Mouse (Mus musculus) embryo, embryonic 10.5 days (tissue): ENCODE results near the gene Taldo1.
A peak's percentile ranks its signal among the peaks of the same experiment; 100 is the strongest.
"Not testable (repeated sequence)": the region's sequence is repeated elsewhere in the genome, so short reads cannot be mapped to it uniquely, and the experiment has no call there.

Experiments
- DNase-seq: peaks from one replicate; pipeline ENCODE4 v3.0.0-alpha.2; 2015; ENCODE audit warnings: low spot score

Gene Taldo1

DNA sequence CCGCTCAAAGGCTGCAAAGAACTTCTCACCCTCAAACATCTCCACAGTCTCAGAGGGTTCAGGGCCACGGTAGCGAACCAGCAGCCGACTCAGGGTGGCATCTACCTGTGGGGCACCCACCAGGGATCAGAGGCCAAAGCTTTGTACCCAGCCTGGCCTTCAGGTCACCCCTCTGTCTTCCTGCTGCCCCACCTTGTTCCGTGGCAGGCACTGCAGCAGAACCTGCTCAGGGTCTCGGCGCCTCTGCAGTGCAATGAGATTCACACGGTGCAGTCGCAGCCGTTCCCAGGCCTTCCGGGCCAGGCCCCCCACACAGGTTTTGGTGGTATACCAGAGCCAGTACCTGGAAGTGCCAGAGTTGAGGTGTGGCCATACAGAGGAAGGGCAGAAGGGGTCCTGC, 47.8 kb downstream of the Taldo1 start:
- DNase-seq: no peak

DNA sequence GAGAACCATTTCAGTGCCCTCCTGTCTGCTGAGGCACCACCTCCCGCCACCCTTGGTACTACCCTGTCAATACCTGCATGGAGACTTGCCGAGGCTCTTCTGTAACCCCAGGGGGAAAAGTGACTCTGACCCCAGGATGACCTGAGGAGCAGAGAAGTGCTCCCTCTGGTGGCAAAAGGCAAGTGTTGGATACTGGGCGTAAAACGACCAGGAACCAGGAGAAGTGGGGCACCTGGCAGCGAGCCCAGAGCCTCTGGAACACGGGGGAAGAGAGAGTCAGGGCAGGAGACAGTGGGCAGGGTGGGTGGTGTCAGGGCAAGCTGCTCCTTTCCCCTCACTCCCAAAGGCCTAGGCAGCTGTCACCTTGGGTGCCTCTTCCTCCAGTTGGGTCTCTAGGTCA, 48.6 kb downstream of the Taldo1 start:
- peak; percentile 71 for DNase-seq

DNA sequence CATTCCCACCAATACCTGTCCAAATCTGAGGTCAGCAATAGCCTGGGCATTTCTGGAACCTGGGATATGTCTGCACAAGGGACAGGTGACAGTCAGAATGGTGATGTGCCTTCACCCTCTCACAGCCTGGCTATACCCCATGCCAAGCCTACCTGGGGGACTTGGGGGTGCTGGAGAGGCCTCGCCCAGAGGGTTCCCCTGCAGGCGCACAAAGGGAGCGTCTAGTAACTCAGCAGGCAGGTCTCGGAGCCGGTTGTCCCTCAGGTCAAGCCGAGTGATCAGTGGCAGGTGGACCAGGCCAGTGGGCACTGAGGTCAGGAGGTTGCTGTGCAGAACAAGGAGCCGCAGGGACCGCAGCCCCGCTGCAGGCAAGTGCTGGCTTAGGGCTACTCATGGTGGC, 49.5 kb downstream of the Taldo1 start:
- no peak for DNase-seq

DNA sequence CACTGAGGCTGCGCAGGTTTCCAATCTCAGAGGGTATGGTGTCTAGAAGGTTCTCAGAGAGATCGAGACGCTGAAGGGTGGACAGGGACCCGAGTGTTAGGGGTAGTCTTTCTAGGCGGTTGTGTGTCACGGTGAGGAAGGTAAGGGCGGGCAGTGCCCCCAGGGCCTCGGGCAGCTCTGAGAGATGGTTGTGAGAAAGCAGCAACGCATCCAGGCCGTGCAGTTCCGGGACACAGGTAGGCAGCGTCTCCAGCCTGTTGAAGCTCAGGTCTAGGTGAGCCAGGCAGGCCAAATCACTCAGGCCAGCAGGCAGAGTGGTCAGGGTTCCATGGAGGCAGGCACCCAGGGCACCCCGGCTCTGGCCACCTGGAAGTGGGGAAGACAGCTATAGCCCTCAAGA, 50.2 kb downstream of the Taldo1 start:
- DNase-seq: no peak

DNA sequence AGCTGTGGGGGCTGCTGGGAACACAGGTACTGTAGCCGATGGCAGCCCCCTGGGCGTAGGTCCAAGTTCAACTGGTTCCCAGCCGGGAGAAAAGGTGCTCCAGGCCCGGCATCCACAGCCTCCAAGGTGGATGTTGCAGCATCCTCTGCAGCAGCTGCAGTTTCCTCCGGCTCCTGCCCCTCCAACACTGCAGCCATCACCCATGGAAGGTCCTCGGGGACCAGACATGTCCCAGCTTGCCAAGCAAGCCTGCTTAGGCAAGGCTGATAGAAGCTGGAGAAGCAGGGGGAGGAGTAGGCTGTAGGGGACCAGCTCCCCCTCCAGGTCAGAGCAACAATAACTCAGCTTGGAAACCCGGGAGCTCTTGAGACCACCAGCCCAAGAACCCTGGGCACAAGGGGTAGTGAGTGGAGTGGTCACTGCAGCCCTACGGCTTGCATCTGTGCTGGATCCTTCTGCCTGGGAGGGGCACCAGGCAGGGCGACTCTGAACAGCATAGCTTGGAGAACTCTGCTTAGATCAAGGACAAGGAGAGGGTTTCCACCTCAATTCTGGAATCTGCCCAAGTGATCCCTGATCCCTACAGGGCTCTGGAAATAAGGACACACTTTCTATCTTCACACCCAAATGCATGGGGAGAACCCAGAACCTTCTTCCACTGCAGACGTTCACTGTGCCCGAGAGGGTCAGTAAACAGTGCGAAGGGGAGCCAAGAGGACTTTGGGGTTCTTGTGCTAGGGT, 51.3 kb downstream of the Taldo1 start:
- DNase-seq: peak; percentile 77

DNA sequence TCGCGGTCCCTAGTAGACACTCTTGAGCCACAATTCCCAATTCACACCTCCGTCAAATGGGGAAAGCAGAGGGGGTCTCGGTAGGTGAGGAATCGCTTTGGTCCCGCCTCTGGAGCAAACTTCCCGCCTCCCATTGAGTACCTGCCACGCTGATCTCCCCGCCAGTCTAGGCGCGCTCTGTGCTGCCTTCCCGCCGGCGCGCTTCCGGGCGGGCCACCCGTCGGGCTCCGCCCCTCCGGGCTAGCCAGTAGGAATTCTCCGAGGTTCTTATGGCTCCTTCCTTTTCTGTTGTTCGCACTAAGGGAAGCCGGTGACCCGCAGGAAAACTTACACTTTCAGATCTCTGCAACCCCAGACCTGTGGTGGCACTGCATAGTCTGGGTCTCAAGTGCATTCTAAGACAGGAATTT, 51.8 kb downstream of the Taldo1 start, which contains the start of gene Pidd1:
Gene Pidd1, minus strand, starts transcription at position 198 of the 410 bp plus-strand sequence.
- DNase-seq: peak; percentile 90

DNA sequence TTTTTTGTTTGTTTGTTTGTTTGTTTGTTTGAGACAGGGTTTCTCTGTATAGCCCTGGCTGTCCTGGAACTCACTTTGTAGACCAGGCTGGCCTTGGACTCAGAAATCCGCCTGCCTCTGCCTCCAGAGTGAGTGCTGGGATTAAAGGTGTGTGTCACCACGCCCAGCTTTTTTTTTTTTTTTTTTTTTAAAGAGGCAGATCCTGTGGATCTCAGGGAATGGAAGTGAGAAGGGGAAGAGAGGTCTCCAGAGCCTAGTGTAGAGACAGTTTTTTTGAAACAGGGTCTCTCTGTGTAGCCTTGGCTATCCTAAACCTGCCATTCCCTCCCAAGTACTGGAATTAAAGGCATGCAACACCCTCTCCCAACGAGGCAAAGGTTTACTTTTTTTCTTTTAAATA, 54.4 kb downstream of the Taldo1 start:
- not testable (repeated sequence) for DNase-seq

DNA sequence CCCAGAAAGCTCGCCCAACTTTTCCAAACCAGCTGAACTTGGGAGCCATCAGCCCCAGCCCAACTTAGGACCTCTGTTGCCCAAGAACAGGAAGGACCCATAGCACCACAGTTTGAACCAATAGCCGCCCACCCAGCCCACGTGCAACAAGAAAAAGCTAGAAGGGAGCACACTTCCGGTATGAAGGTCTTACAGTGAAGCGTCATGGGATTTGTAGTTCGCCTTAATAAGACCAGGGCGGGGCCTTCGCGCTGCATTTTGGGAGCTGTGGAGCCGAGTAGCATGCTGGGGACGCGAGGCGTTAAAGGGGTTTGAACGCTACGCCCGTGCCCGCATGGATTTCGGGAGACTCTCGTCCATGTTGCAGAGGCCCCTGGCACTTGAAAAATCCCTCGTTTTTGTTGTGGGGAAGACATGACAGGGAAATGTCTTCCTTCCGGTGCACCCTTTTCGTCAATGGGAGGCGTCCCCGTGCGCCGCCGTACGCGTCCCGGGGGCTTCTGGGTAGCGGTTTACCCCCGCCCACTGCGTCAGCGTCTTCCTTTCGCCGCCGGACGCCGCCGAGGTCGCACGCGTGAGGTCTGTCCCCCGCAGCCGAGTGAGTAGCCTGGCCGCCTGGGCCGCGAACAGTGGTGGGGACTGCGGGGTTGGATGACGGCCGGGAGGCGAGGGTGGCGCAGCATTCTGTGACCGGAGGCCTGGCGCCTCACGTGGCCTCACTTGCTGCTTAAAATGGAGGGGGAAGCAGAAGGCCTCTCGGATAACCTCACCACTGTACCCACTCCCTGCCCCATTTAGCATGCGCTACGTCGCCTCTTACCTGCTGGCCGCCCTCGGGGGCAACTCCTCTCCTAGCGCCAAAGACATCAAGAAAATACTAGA, 55.4 kb downstream of the Taldo1 start, which contains the start of gene Rplp2:
Gene Rplp2, plus strand, starts transcription at position 261 of the 882 bp plus-strand sequence.
- peak; percentile 97 for DNase-seq

DNA sequence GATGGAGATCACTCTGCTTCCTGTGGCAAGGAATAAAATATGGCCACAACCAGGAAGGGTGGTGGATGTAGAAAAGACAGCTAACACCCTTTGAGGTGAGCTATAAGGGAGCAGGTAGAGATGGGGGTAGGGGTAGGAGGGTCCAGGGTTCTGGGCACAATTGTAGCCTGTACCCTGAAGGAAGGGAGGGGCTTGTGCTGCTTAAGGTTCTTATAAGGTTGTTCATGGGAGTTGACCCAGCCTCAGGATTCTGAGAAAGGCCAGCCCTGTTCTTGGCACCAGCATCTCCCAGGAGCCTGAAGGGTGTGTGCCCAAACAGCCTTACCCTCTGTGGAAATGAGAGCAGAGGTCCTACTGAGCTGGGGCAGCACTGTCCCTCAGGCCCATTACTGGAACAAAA, 59.9 kb downstream of the Taldo1 start:
- DNase-seq: no peak
